Mouse (Mus musculus): Measurements from ENCODE around the gene Bmyc. TPM values are rescaled to one million over a fixed set of nuclear protein-coding genes. Genes with fewer than 3 reads are reported as not detected.

The Bmyc gene
- polyA plus RNA-seq, 1 experiment from 2014 or later, result 45.4 TPM

Other genes starting within 250 kb of the Bmyc start
- 8.0 and 17.9 TPM in 2 replicates for gene Clic3, start 249.9 kb upstream of the Bmyc start, polyA plus RNA-seq (2015; fragmentation: Nextera tagmentation; extraction: Ambion mirVana)
- gene Paxx, start 245.6 kb upstream of the Bmyc start, polyA plus RNA-seq (2015; fragmentation: Nextera tagmentation; extraction: Ambion mirVana), result 37.6 and 40.4 TPM in 2 replicates
- gene Ptgds, start 236.7 kb upstream of the Bmyc start, polyA plus RNA-seq (2015; fragmentation: Nextera tagmentation; extraction: Ambion mirVana), result 192 and 202 TPM in 2 replicates
- gene Lcn12, start 212.8 kb upstream of the Bmyc start, polyA plus RNA-seq (2015; fragmentation: Nextera tagmentation; extraction: Ambion mirVana), result not detected in 2 replicates
- 92.1 and 97.8 TPM in 2 replicates for gene Fbxw5, start 206.0 kb upstream of the Bmyc start, polyA plus RNA-seq (2015; fragmentation: Nextera tagmentation; extraction: Ambion mirVana)
- 3.9 and 4.3 TPM in 2 replicates for gene C8g, start 205.0 kb upstream of the Bmyc start, polyA plus RNA-seq (2015; fragmentation: Nextera tagmentation; extraction: Ambion mirVana)
- gene Traf2, start 159.8 kb upstream of the Bmyc start, polyA plus RNA-seq (2015; fragmentation: Nextera tagmentation; extraction: Ambion mirVana), result 27.0 and 27.3 TPM in 2 replicates
- 288 and 303 TPM in 2 replicates for gene Edf1, start 148.9 kb upstream of the Bmyc start, polyA plus RNA-seq (2015; fragmentation: Nextera tagmentation; extraction: Ambion mirVana)
- gene Mamdc4, start 131.9 kb upstream of the Bmyc start, polyA plus RNA-seq (2015; fragmentation: Nextera tagmentation; extraction: Ambion mirVana), result 2.7 and 19.0 TPM in 2 replicates
- 180 and 190 TPM in 2 replicates for gene Phpt1, start 131.5 kb upstream of the Bmyc start, polyA plus RNA-seq (2015; fragmentation: Nextera tagmentation; extraction: Ambion mirVana)
- gene Ajm1, start 125.0 kb upstream of the Bmyc start, polyA plus RNA-seq (2015; fragmentation: Nextera tagmentation; extraction: Ambion mirVana), result 0.05 and 0.10 TPM in 2 replicates
- 42.7 and 48.9 TPM in 2 replicates for gene Rabl6, start 98.2 kb upstream of the Bmyc start, polyA plus RNA-seq (2015; fragmentation: Nextera tagmentation; extraction: Ambion mirVana)
- 0.07 and 0.11 TPM in 2 replicates for gene Ccdc183, start 89.1 kb upstream of the Bmyc start, polyA plus RNA-seq (2015; fragmentation: Nextera tagmentation; extraction: Ambion mirVana)
- 20.0 and 25.6 TPM in 2 replicates for gene Tmem141, start 84.7 kb upstream of the Bmyc start, polyA plus RNA-seq (2015; fragmentation: Nextera tagmentation; extraction: Ambion mirVana)
- gene Fcna, start 78.7 kb upstream of the Bmyc start, polyA plus RNA-seq (2015; fragmentation: Nextera tagmentation; extraction: Ambion mirVana), result 3.6 and 6.3 TPM in 2 replicates
- not detected in 2 replicates for gene Lcn8, start 53.6 kb upstream of the Bmyc start, polyA plus RNA-seq (2015; fragmentation: Nextera tagmentation; extraction: Ambion mirVana)
- gene Lcn5, start 48.8 kb upstream of the Bmyc start, polyA plus RNA-seq (2015; fragmentation: Nextera tagmentation; extraction: Ambion mirVana), result not detected in 2 replicates
- gene Lcn6, start 30.0 kb upstream of the Bmyc start, polyA plus RNA-seq (2015; fragmentation: Nextera tagmentation; extraction: Ambion mirVana), result not detected in 2 replicates
- not detected in 2 replicates for gene Lcn10, start 24.0 kb upstream of the Bmyc start, polyA plus RNA-seq (2015; fragmentation: Nextera tagmentation; extraction: Ambion mirVana)
- not detected in 2 replicates for gene Obp2a, start 6.7 kb upstream of the Bmyc start, polyA plus RNA-seq (2015; fragmentation: Nextera tagmentation; extraction: Ambion mirVana)
- gene Obp2b, start 30.3 kb downstream of the Bmyc start, polyA plus RNA-seq (2015; fragmentation: Nextera tagmentation; extraction: Ambion mirVana), result not detected in 2 replicates
- gene Lcn3, start 58.8 kb downstream of the Bmyc start, polyA plus RNA-seq (2015; fragmentation: Nextera tagmentation; extraction: Ambion mirVana), result not detected in 2 replicates
- gene Lcn11, start 70.3 kb downstream of the Bmyc start, polyA plus RNA-seq (2015; fragmentation: Nextera tagmentation; extraction: Ambion mirVana), result not detected in 2 replicates
- 0.26 TPM in 1 of 2 replicates, not detected in the other for gene Gm13539, start 75.5 kb downstream of the Bmyc start, polyA plus RNA-seq (2015; fragmentation: Nextera tagmentation; extraction: Ambion mirVana)
- not detected in 2 replicates for gene Glt6d1, start 109.1 kb downstream of the Bmyc start, polyA plus RNA-seq (2015; fragmentation: Nextera tagmentation; extraction: Ambion mirVana)
- gene Lcn9, start 116.4 kb downstream of the Bmyc start, polyA plus RNA-seq (2015; fragmentation: Nextera tagmentation; extraction: Ambion mirVana), result not detected in 2 replicates
- gene Sohlh1, start 140.5 kb downstream of the Bmyc start, polyA plus RNA-seq (2015; fragmentation: Nextera tagmentation; extraction: Ambion mirVana), result not detected in 2 replicates
- gene Kcnt1, start 157.0 kb downstream of the Bmyc start, polyA plus RNA-seq (2015; fragmentation: Nextera tagmentation; extraction: Ambion mirVana), result 0.13 TPM in 1 of 2 replicates, not detected in the other